Mouse (Mus musculus) E14TG2a.4 (cell line): ENCODE data around the gene Il11.

Experiments used
- CTCF ChIP-seq: conservative IDR thresholded peaks from 2 replicates; pipeline ENCODE4 v1.5.1; 2014; ENCODE audit warnings: low read length
- NANOG ChIP-seq: IDR thresholded peaks from 2 replicates; pipeline ENCODE4 v1.6.1; 2014; ENCODE audit warnings: borderline replicate concordance, low read length, mixed read lengths
- POU5F1 ChIP-seq: IDR thresholded peaks from 2 replicates; pipeline ENCODE4 v1.6.1; 2014; ENCODE audit warnings: low read length, borderline replicate concordance

- TF ChIP-seq CTCF (no peak), NANOG (no peak), POU5F1 (no peak)
Measured at GRCm38 (mm10) chr7:4743354-4743753, 39.3 kb downstream of the Il11 start.
